Mouse (Mus musculus): ENCODE data around the gene Dnase2b. TPM values are rescaled to one million over a fixed set of nuclear protein-coding genes. Genes with fewer than 3 reads are reported as not detected.

Dnase2b gene
- polyA plus RNA-seq, 1 experiment from 2014 or later: not detected

- Histone ChIP-seq H3K9ac (no peak overlapping the region), H3K4me2 (replicated peaks) (no peak overlapping the region), H3K4me1 (no peaks in the 10 kb centered on the region), H3K4me3 (no peak overlapping the region), H3K9me3 (no peaks in the 10 kb centered on the region), H3K27me3 (no peaks in the 10 kb centered on the region), H3K27ac (no peak overlapping the region), H3K36me3 (no peaks in the 10 kb centered on the region)
- WGBS: 78% methylated on average over 10 of the region's 10 CpGs
- ATAC-seq (ENCODE audit: low FRiP score, low read depth): no peak
These were observed 5.1 kb downstream of the Dnase2b start for GRCm38 (mm10) chr3:146610322-146610721.

- Histone ChIP-seq H3K4me3 (no peak overlapping the region), H3K27me3 (no peaks in the 10 kb centered on the region), H3K9ac (no peak overlapping the region), H3K36me3 (no peaks in the 10 kb centered on the region), H3K4me1 (no peaks in the 10 kb centered on the region), H3K4me2 (replicated peaks) (no peak overlapping the region), H3K27ac (no peak overlapping the region), H3K9me3 (no peaks in the 10 kb centered on the region)
- 35% methylated on average over 1 of the region's 1 CpGs for WGBS
- ATAC-seq (ENCODE audit: low FRiP score, low read depth): no peak
These were observed 8.0 kb downstream of the Dnase2b start for GRCm38 (mm10) chr3:146607368-146607767.

GRCm38 (mm10) chr3:146604647-146605046 lies 10.7 kb downstream of the Dnase2b start:
- H3K9me3 ChIP-seq: no peaks in the 10 kb centered on the region
- no peak overlapping the region for H3K27ac ChIP-seq
- 80% methylated on average over 9 of the region's 9 CpGs for WGBS
- H3K36me3 ChIP-seq: no peaks in the 10 kb centered on the region
- no peak overlapping the region for H3K4me3 ChIP-seq
- ATAC-seq (ENCODE audit: low FRiP score, low read depth): no peak
- H3K4me1 ChIP-seq: no peaks in the 10 kb centered on the region
- no peak overlapping the region for H3K4me2 ChIP-seq (replicated peaks)
- H3K27me3 ChIP-seq: no peaks in the 10 kb centered on the region
- no peak overlapping the region for H3K9ac ChIP-seq

GRCm38 (mm10) chr3:146602531-146602930 lies 12.9 kb downstream of the Dnase2b start:
- Histone ChIP-seq H3K27ac (no peak overlapping the region), H3K9me3 (no peaks in the 10 kb centered on the region), H3K4me2 (replicated peaks) (no peak overlapping the region), H3K9ac (no peak overlapping the region), H3K27me3 (no peaks in the 10 kb centered on the region), H3K36me3 (no peaks in the 10 kb centered on the region), H3K4me1 (no peaks in the 10 kb centered on the region), H3K4me3 (no peak overlapping the region)
- ATAC-seq (ENCODE audit: low FRiP score, low read depth): no peak
- WGBS: 92% methylated on average over 3 of the region's 3 CpGs

GRCm38 (mm10) chr3:146601205-146601604 lies 14.2 kb downstream of the Dnase2b start:
- H3K9me3 ChIP-seq: no peaks in the 10 kb centered on the region
- 94% methylated on average over 2 of the region's 2 CpGs for WGBS
- no peak for ATAC-seq (ENCODE audit: low FRiP score, low read depth)

GRCm38 (mm10) chr3:146599198-146599900 lies 16.0 kb downstream of the Dnase2b start:
- Histone ChIP-seq H3K9me3 (no peaks in the 10 kb centered on the region), H3K4me3 (no peak overlapping the region), H3K27ac (no peak overlapping the region), H3K4me2 (replicated peaks) (no peak overlapping the region), H3K4me1 (no peaks in the 10 kb centered on the region), H3K9ac (no peak overlapping the region), H3K27me3 (no peaks in the 10 kb centered on the region), H3K36me3 (no peaks in the 10 kb centered on the region)
- no peak for ATAC-seq (ENCODE audit: low FRiP score, low read depth)
- WGBS: 83% methylated on average over 6 of the region's 6 CpGs

More at GRCm38 (mm10) chr3:146601205-146601604, 14.2 kb downstream of the Dnase2b start:
- no peak overlapping the region for H3K4me3 ChIP-seq
- no peaks in the 10 kb centered on the region for H3K36me3 ChIP-seq
- no peak overlapping the region for H3K27ac ChIP-seq
- H3K27me3 ChIP-seq: no peaks in the 10 kb centered on the region
- H3K9ac ChIP-seq: no peak overlapping the region
- no peak overlapping the region for H3K4me2 ChIP-seq (replicated peaks)
- no peaks in the 10 kb centered on the region for H3K4me1 ChIP-seq

- ATAC-seq (ENCODE audit: low FRiP score, low read depth): no peak
- Histone ChIP-seq H3K4me3 (no peak overlapping the region), H3K4me2 (replicated peaks) (no peak overlapping the region), H3K4me1 (no peaks in the 10 kb centered on the region), H3K36me3 (no peaks in the 10 kb centered on the region), H3K27me3 (no peaks in the 10 kb centered on the region), H3K9ac (no peak overlapping the region), H3K9me3 (no peaks in the 10 kb centered on the region), H3K27ac (no peak overlapping the region)
- 65% methylated on average over 6 of the region's 6 CpGs for WGBS
These were observed 17.0 kb downstream of the Dnase2b start for GRCm38 (mm10) chr3:146598411-146598810.

- no peak overlapping the region for H3K4me2 ChIP-seq (replicated peaks)
- no peak overlapping the region for H3K4me3 ChIP-seq
- H3K36me3 ChIP-seq: no peaks in the 10 kb centered on the region
- no peaks in the 10 kb centered on the region for H3K27me3 ChIP-seq
- no peak overlapping the region for H3K9ac ChIP-seq
- ATAC-seq (ENCODE audit: low FRiP score, low read depth): no peak
- no peaks in the 10 kb centered on the region for H3K4me1 ChIP-seq
- WGBS: 87% methylated on average over 7 of the region's 7 CpGs
- H3K9me3 ChIP-seq: no peaks in the 10 kb centered on the region
- H3K27ac ChIP-seq: no peak overlapping the region
These were observed 18.5 kb downstream of the Dnase2b start for GRCm38 (mm10) chr3:146596864-146597263.

GRCm38 (mm10) chr3:146596387-146596786 lies 19.0 kb downstream of the Dnase2b start:
- H3K4me3 ChIP-seq: no peak overlapping the region
- no peak overlapping the region for H3K9ac ChIP-seq
- H3K4me2 ChIP-seq (replicated peaks): no peak overlapping the region
- no peaks in the 10 kb centered on the region for H3K9me3 ChIP-seq
- no peak overlapping the region for H3K27ac ChIP-seq
- no peak for ATAC-seq (ENCODE audit: low FRiP score, low read depth)
- no peaks in the 10 kb centered on the region for H3K27me3 ChIP-seq
- no peaks in the 10 kb centered on the region for H3K36me3 ChIP-seq
- 84% methylated on average over 8 of the region's 8 CpGs for WGBS
- no peaks in the 10 kb centered on the region for H3K4me1 ChIP-seq

- Histone ChIP-seq H3K4me3 (no peak overlapping the region), H3K9ac (no peak overlapping the region), H3K9me3 (no peaks in the 10 kb centered on the region), H3K27me3 (no peaks in the 10 kb centered on the region), H3K4me1 (no peaks in the 10 kb centered on the region), H3K36me3 (no peaks in the 10 kb centered on the region), H3K27ac (no peak overlapping the region), H3K4me2 (replicated peaks) (no peak overlapping the region)
- WGBS: 87% methylated on average over 6 of the region's 6 CpGs
- ATAC-seq (ENCODE audit: low FRiP score, low read depth): no peak
These were observed 20.0 kb downstream of the Dnase2b start for GRCm38 (mm10) chr3:146595440-146595839.

- H3K27me3 ChIP-seq: no peaks in the 10 kb centered on the region
- no peaks in the 10 kb centered on the region for H3K9me3 ChIP-seq
- no peak for ATAC-seq (ENCODE audit: low FRiP score, low read depth)
- 65% methylated on average over 2 of the region's 2 CpGs for WGBS
- H3K36me3 ChIP-seq: no peaks in the 10 kb centered on the region
- peaks cover 5% of the 10 kb centered on the region; the same call in 1 of the 2 replicates for H3K4me1 ChIP-seq
- no peak overlapping the region for H3K9ac ChIP-seq
- no peak overlapping the region for H3K27ac ChIP-seq
- no peak overlapping the region for H3K4me2 ChIP-seq (replicated peaks)
- no peak overlapping the region for H3K4me3 ChIP-seq
These were observed 23.8 kb downstream of the Dnase2b start for GRCm38 (mm10) chr3:146591601-146592000.

GRCm38 (mm10) chr3:146591159-146591558 lies 24.2 kb downstream of the Dnase2b start:
- peaks cover 5% of the 10 kb centered on the region; the same call in 1 of the 2 replicates for H3K4me1 ChIP-seq
- no peak overlapping the region for H3K4me2 ChIP-seq (replicated peaks)
- WGBS: 85% methylated on average over 7 of the region's 7 CpGs
- H3K4me3 ChIP-seq: no peak overlapping the region
- H3K36me3 ChIP-seq: no peaks in the 10 kb centered on the region
- H3K27ac ChIP-seq: no peak overlapping the region
- no peaks in the 10 kb centered on the region for H3K9me3 ChIP-seq
- no peaks in the 10 kb centered on the region for H3K27me3 ChIP-seq
- no peak overlapping the region for H3K9ac ChIP-seq
- ATAC-seq (ENCODE audit: low FRiP score, low read depth): no peak

- Histone ChIP-seq H3K9ac (no peak overlapping the region), H3K27me3 (no peaks in the 10 kb centered on the region), H3K4me2 (replicated peaks) (no peak overlapping the region), H3K4me3 (no peak overlapping the region), H3K9me3 (no peaks in the 10 kb centered on the region), H3K4me1 (peaks cover 5% of the 10 kb centered on the region; the same call in 1 of the 2 replicates), H3K36me3 (no peaks in the 10 kb centered on the region), H3K27ac (no peak overlapping the region)
- 55% methylated on average over 6 of the region's 6 CpGs for WGBS
- ATAC-seq (ENCODE audit: low FRiP score, low read depth): no peak
These were observed 25.9 kb downstream of the Dnase2b start for GRCm38 (mm10) chr3:146589523-146589922.
